Mouse (Mus musculus) left cerebral cortex, adult 2 months (tissue): ENCODE data around the gene Rbbp5. TPM values are rescaled to one million over a fixed set of nuclear protein-coding genes. Genes with fewer than 3 reads are reported as not detected.
A peak's percentile ranks its signal among the peaks of the same experiment; 100 is the strongest.

Source experiments
- DNase-seq, 2 experiments: peaks; one replicate each; pipeline ENCODE4 v3.0.0; 2021 to 2022; ENCODE audit warnings: low spot score in 2 of 2, mixed read lengths in 1 of 2; ENCODE audit errors: extremely low spot score in 1 of 2
- H3K27ac ChIP-seq: fragments of 200-600 bp; 2 replicates; pipeline ENCODE4 v1.8.1; 2022
- H3K4me3 ChIP-seq: fragments of 200-600 bp; 2 replicates; pipeline ENCODE4 v1.8.1; 2022
- CTCF ChIP-seq: fragments of 200-600 bp; IDR thresholded peaks from 2 replicates; pipeline ENCODE4 v1.8.1; 2022; ENCODE audit warnings: antibody characterized with exemption, mild to moderate bottlenecking, moderate library complexity
- intact Hi-C: fragments of 180-260 bp; cut with DNase I; formaldehyde crosslinking; loops from one replicate; pipeline ENCODE4 v1.15.1; 2025
- long read RNA-seq, 2 experiments: library from polyadenylated mRNA; stranded (forward); transcript quantifications; one replicate each; pipeline ENCODE4 v2.0.0; 2021; ENCODE audit warnings: borderline mapping rate in 2 of 2
- total RNA-seq, 2 experiments: library from RNA; stranded (reverse); gene quantifications; 2 replicates each; pipeline ENCODE4 v1.2.3; 2021

The Rbbp5 gene
- 10 to 100 TPM; 55.1 to 62.5 TPM for total RNA-seq
- long read RNA-seq, experiment 1, transcript Rbbp5-207 (14 exons, 2,856 nt): major isoform, 6 of 28 reads
- long read RNA-seq, experiment 1, partial matches to known transcripts: 6 of 28 reads
- long read RNA-seq, experiment 1, other reads (novel, unspliced or antisense): 15 of 28 reads
- long read RNA-seq, experiment 2, transcript Rbbp5-207 (14 exons, 2,856 nt): major isoform, 6 of 19 reads
- long read RNA-seq, experiment 2, partial matches to known transcripts: 4 of 19 reads
- long read RNA-seq, experiment 2, other reads (novel, unspliced or antisense): 7 of 19 reads

- DNase-seq: peak; percentile 85 to 88
- Histone ChIP-seq H3K27ac (peak within 1 kb of the TSS; percentile 100), H3K4me3 (peak within 1 kb of the TSS; percentile 81)
- intact Hi-C loops: loop anchor here (2.0 kb wide), 1 partner anchor 110 kb away; no protein-coding TSS in a partner anchor
- TF ChIP-seq CTCF: no peak; the same call in none of the 2 replicates
These were observed at the start of gene Rbbp5 for GRCm38 (mm10) chr1:132476928-132477691. Gene Rbbp5 (plus strand): TSS chr1:132477365.

GRCm38 (mm10) chr1:132430818-132431217, 46.3 kb upstream of the Rbbp5 start:
- TF ChIP-seq CTCF: no peak
- intact Hi-C loops: no loop called here
- Histone ChIP-seq H3K4me3 (no peak overlapping the region), H3K27ac (no peak overlapping the region)
- no peak for DNase-seq

GRCm38 (mm10) chr1:132431716-132432115, 45.4 kb upstream of the Rbbp5 start:
- H3K4me3 ChIP-seq: no peak overlapping the region
- peak; percentile 26 to 42 for DNase-seq
- TF ChIP-seq CTCF: no peak
- H3K27ac ChIP-seq: no peak overlapping the region
- intact Hi-C loops: no loop called here

DNA sequence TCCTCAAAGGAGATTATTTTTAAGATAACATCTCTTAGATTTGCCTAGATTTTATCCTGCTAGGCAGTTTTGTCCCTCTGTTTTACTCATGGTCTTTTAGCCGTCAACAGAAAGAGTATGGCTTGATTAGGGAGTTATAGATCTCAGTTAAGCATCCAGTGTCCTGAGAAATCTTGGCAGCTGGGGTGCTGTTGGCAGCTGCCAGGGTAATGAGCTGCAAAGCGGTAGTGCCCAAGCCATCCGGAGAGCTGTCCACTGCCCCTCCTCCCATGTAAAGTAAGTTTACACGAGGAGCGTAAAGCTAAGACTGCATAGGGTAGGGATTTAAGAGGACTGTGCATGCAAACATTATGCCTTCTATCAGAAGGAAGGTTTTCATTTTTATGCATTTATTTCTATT, 43.8 kb upstream of the Rbbp5 start:
- DNase-seq: no peak
- no peak overlapping the region for H3K4me3 ChIP-seq
- no peak overlapping the region for H3K27ac ChIP-seq
- no peak for TF ChIP-seq CTCF
- intact Hi-C loops: no loop called here

- no peak overlapping the region for H3K4me3 ChIP-seq
- DNase-seq: no peak
- intact Hi-C loops: no loop called here
- no peak overlapping the region for H3K27ac ChIP-seq
- TF ChIP-seq CTCF: no peak
These were observed 43.1 kb upstream of the Rbbp5 start for GRCm38 (mm10) chr1:132434032-132434431.

DNA sequence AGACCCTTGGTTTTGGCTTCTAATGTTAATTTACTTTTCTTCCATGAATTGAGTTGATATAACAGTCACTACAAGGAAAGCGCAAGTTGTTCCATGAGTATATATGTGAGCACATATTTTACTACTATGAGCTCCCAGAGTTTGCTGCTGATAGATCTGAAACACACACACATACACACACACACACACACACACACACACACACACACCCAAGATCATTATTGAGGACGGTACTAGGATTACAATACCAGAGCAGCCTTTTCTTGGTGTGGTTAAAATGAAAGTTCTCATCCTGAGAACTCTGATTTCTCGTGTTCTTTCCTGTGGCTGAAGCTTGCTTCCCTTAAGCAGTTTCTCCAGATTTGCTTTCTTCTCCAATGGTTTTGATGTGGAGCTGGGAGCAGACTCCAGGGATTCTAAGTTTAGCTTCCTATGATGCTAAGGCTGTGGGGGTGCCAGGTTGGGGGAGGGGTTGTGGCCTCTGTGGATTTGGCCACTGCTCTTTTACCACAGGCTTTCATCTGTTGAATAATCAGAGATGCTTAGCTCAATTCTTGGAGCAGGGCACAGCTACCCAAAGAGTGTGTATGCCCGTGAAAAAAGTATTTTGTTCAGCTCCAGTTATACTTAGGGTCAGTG, 40.7 kb upstream of the Rbbp5 start:
- no peak for DNase-seq

GRCm38 (mm10) chr1:132436960-132437359, 40.2 kb upstream of the Rbbp5 start:
- intact Hi-C loops: no loop called here
- no peak overlapping the region for H3K4me3 ChIP-seq
- no peak overlapping the region for H3K27ac ChIP-seq
- no peak for DNase-seq
- no peak for TF ChIP-seq CTCF

More for the DNA sequence above, 40.7 kb upstream of the Rbbp5 start:
- Histone ChIP-seq H3K4me3 (no peak overlapping the region), H3K27ac (no peak overlapping the region)
- intact Hi-C loops: no loop called here
- TF ChIP-seq CTCF: no peak

- Histone ChIP-seq H3K4me3 (no peak overlapping the region), H3K27ac (no peak overlapping the region)
- intact Hi-C loops: no loop called here
- no peak for TF ChIP-seq CTCF
- no peak for DNase-seq
These were observed 39.8 kb upstream of the Rbbp5 start for GRCm38 (mm10) chr1:132437389-132437788.

GRCm38 (mm10) chr1:132440896-132441435, 36.2 kb upstream of the Rbbp5 start:
- H3K4me3 ChIP-seq: no peak overlapping the region
- intact Hi-C loops: no loop called here
- DNase-seq: no peak
- TF ChIP-seq CTCF: no peak; the same call in 1 of the 2 replicates
- H3K27ac ChIP-seq: no peak overlapping the region

GRCm38 (mm10) chr1:132449742-132450141, 27.4 kb upstream of the Rbbp5 start:
- no peak for DNase-seq
- intact Hi-C loops: no loop called here
- no peak for TF ChIP-seq CTCF
- H3K27ac ChIP-seq: no peak overlapping the region
- H3K4me3 ChIP-seq: no peak overlapping the region

GRCm38 (mm10) chr1:132464651-132465050, 12.5 kb upstream of the Rbbp5 start:
- no peak for TF ChIP-seq CTCF
- DNase-seq: no peak
- no peak overlapping the region for H3K27ac ChIP-seq
- H3K4me3 ChIP-seq: no peak overlapping the region
- intact Hi-C loops: no loop called here

DNA sequence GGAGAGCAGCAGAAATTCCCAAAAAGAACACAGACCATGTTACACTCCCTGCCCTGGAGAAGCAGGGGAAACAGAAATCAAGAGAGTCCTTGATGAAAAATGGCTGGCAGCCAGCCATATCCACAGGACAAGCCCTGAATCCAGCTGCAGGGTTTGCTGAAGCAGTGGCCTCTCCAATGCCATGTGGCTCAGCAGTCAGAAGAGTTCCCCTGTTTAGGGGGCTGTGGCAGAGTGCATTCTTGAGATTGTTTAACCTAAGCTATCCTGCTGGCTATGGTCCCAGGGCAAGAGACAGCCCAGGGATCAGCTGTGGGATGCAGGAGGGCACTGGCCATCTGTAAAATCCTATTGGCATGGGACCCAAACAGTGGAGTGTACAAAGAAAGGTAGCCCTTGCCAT, 8.2 kb upstream of the Rbbp5 start:
- H3K27ac ChIP-seq: no peak overlapping the region
- no peak overlapping the region for H3K4me3 ChIP-seq
- TF ChIP-seq CTCF: no peak
- no peak for DNase-seq
- intact Hi-C loops: no loop called here
